Mouse (Mus musculus) lung, adult 2 months (tissue): ENCODE results near the gene Acss1. TPM values are rescaled to one million over a fixed set of nuclear protein-coding genes. Genes with fewer than 3 reads are reported as not detected.

Source experiments
- DNase-seq: peaks from one replicate; pipeline ENCODE4 v3.0.0; 2022
- H3K4me1 ChIP-seq: fragments of 200-500 bp; 2 replicates; pipeline ENCODE4 v1.6.1; 2011; ENCODE audit warnings: low read length; ENCODE audit not compliant: control insufficient read depth, insufficient read depth
- H3K4me3 ChIP-seq: fragments of 200-500 bp; replicated peaks from 2 replicates; pipeline ENCODE3; 2011; ENCODE audit warnings: low read depth, mild to moderate bottlenecking, control low read depth, low read length; ENCODE audit errors: extremely low read depth
- CTCF ChIP-seq: fragments of 200-500 bp; IDR thresholded peaks from 2 replicates; pipeline ENCODE4 v1.5.1; 2011; ENCODE audit warnings: mild to moderate bottlenecking, low read length, control low read depth; ENCODE audit not compliant: insufficient read depth
- POLR2A ChIP-seq: fragments of 200-500 bp; IDR thresholded peaks from 2 replicates; pipeline ENCODE4 v1.6.1; 2011; ENCODE audit warnings: low read depth, mild to moderate bottlenecking, control low read depth, low read length, borderline replicate concordance; ENCODE audit errors: extremely low read depth
- WGBS: fragments of 180-500 bp; shearing (Covaris S2); methylation state at CpG from one replicate; pipeline ENCODE4 v1.1.7; 2018; 5-methylcytosine and 5-hydroxymethylcytosine counted together
- polyA plus RNA-seq: library from polyadenylated mRNA; depleted of rRNA; stranded (reverse); fragments of >200 nt; gene quantifications from 2 replicates; pipeline ENCODE4 v1.2.3, GENCODE M21; 2012

The Acss1 gene
- polyA plus RNA-seq, 1 experiment, result 74.7 TPM

- Histone ChIP-seq H3K4me1 (no peaks in the 10 kb centered on the region), H3K4me3 (no peak overlapping the region)
- TF ChIP-seq POLR2A, result no peak
- no peak for TF ChIP-seq CTCF
- no peak for DNase-seq
- whole genome bisulfite sequencing, result 86% methylated on average over 12 of the region's 12 CpGs
Measured at GRCm38 (mm10) chr2:150684451-150684850, 16.2 kb upstream of the Acss1 start.

- no peak overlapping the region for H3K4me3 ChIP-seq
- 35% methylated on average over 4 of the region's 4 CpGs for WGBS
Measured at GRCm38 (mm10) chr2:150681581-150681980, 13.3 kb upstream of the Acss1 start.

GRCm38 (mm10) chr2:150678392-150678791, 10.1 kb upstream of the Acss1 start:
- DNase-seq, result peak; percentile 66
- Histone ChIP-seq H3K4me1 (peaks cover 2% of the 10 kb centered on the region; the same call in 1 of the 2 replicates), H3K4me3 (no peak overlapping the region)
- 2% methylated on average over 3 of the region's 3 CpGs for WGBS
- TF ChIP-seq POLR2A (no peak), CTCF (peak; percentile 60)

More at GRCm38 (mm10) chr2:150681581-150681980, 13.3 kb upstream of the Acss1 start:
- TF ChIP-seq CTCF (no peak), POLR2A (no peak)
- no peaks in the 10 kb centered on the region for H3K4me1 ChIP-seq
- no peak for DNase-seq

GRCm38 (mm10) chr2:150675525-150675924, 7.2 kb upstream of the Acss1 start:
- TF ChIP-seq POLR2A (no peak), CTCF (no peak)
- DNase-seq, result no peak
- peaks cover 6% of the 10 kb centered on the region; the same call in 1 of the 2 replicates for H3K4me1 ChIP-seq
- WGBS, result 23% methylated on average over 1 of the region's 1 CpGs
- no peak overlapping the region for H3K4me3 ChIP-seq

GRCm38 (mm10) chr2:150674900-150675299, 6.6 kb upstream of the Acss1 start:
- Histone ChIP-seq H3K4me3 (no peak overlapping the region), H3K4me1 (peaks cover 6% of the 10 kb centered on the region; the same call in 1 of the 2 replicates)
- DNase-seq, result peak; percentile 57
- TF ChIP-seq CTCF (peak; percentile 47; the same call in 1 of the 2 replicates), POLR2A (no peak)
- 2% methylated on average over 2 of the region's 2 CpGs for WGBS

- WGBS, result 73% methylated on average over 11 of the region's 11 CpGs
- Histone ChIP-seq H3K4me3 (no peak overlapping the region), H3K4me1 (peaks cover 9% of the 10 kb centered on the region; the same call in 1 of the 2 replicates)
- TF ChIP-seq CTCF (no peak), POLR2A (no peak)
- DNase-seq, result no peak
Measured at GRCm38 (mm10) chr2:150673929-150674328, 5.6 kb upstream of the Acss1 start.

GRCm38 (mm10) chr2:150671609-150672290, 3.5 kb upstream of the Acss1 start:
- H3K4me1 ChIP-seq, result peaks cover 13% of the 10 kb centered on the region; the same call in 1 of the 2 replicates
- 59% methylated on average over 8 of the region's 8 CpGs for WGBS
- H3K4me3 ChIP-seq, result no peak overlapping the region
- no peak for DNase-seq
- TF ChIP-seq POLR2A (no peak), CTCF (no peak)

GRCm38 (mm10) chr2:150670926-150671325, 2.6 kb upstream of the Acss1 start:
- TF ChIP-seq CTCF (no peak), POLR2A (no peak)
- DNase-seq, result no peak
- Histone ChIP-seq H3K4me1 (peaks cover 14% of the 10 kb centered on the region; the same call in 1 of the 2 replicates), H3K4me3 (no peak overlapping the region)
- 97% methylated on average over 1 of the region's 1 CpGs for WGBS

- DNase-seq, result no peak
- TF ChIP-seq POLR2A (no peak), CTCF (no peak)
- 31% methylated on average over 2 of the region's 2 CpGs for WGBS
- no peak overlapping the region for H3K4me3 ChIP-seq
- H3K4me1 ChIP-seq, result peaks cover 18% of the 10 kb centered on the region
Measured at GRCm38 (mm10) chr2:150669454-150670045, 1.2 kb upstream of the Acss1 start.
